Mouse (Mus musculus) embryonic facial prominence, embryonic 14.5 days (tissue): ENCODE results near the gene Clip2. TPM values are rescaled to one million over a fixed set of nuclear protein-coding genes. Genes with fewer than 3 reads are reported as not detected.

Experiments
- ATAC-seq: fragments of 200-750 bp; cut with Nextera tagmentation; 2 replicates; pipeline ENCODE4 v1.8.0; 2017; ENCODE audit warnings: low read depth, moderate number of reproducible peaks, moderate TSS enrichment
- DNase-seq: peaks from one replicate; pipeline ENCODE4 v3.0.0-alpha.2; 2015; ENCODE audit warnings: low spot score
- H3K27ac ChIP-seq: fragments of 300-500 bp; sonication (generic); replicated peaks from 2 replicates; pipeline ENCODE4 v1.5.1; 2014; ENCODE audit warnings: low read depth, mild to moderate bottlenecking, low read length, moderate library complexity
- H3K27me3 ChIP-seq: fragments of 300-500 bp; sonication (generic); replicated peaks from 2 replicates; pipeline ENCODE4 v1.6.1; 2014; ENCODE audit warnings: low read length; ENCODE audit not compliant: control insufficient read depth, insufficient read depth
- H3K36me3 ChIP-seq: fragments of 300-500 bp; sonication (generic); 2 replicates; pipeline ENCODE4 v1.6.1; 2014; ENCODE audit warnings: low read length, mixed read lengths; ENCODE audit not compliant: control insufficient read depth, insufficient read depth
- H3K4me1 ChIP-seq: fragments of 300-500 bp; sonication (generic); 2 replicates; pipeline ENCODE4 v1.6.1; 2014; ENCODE audit warnings: antibody characterized with exemption, low read length; ENCODE audit not compliant: control insufficient read depth, insufficient read depth
- H3K4me2 ChIP-seq: fragments of 300-500 bp; sonication (generic); 2 replicates; pipeline ENCODE4 v1.6.1; 2014; ENCODE audit warnings: low read depth, mild to moderate bottlenecking, low read length, moderate library complexity, mixed read lengths
- H3K4me3 ChIP-seq: fragments of 300-500 bp; sonication (generic); 2 replicates; pipeline ENCODE4 v1.5.1; 2014; ENCODE audit warnings: low read depth, mild to moderate bottlenecking, low read length
- H3K9ac ChIP-seq: fragments of 300-500 bp; sonication (generic); 2 replicates; pipeline ENCODE4 v1.6.1; 2014; ENCODE audit warnings: low read depth, mild to moderate bottlenecking, low read length, moderate library complexity, mixed read lengths
- H3K9me3 ChIP-seq: fragments of 300-500 bp; sonication (generic); 2 replicates; pipeline ENCODE4 v1.6.1; 2016; ENCODE audit warnings: low read length; ENCODE audit not compliant: control insufficient read depth
- WGBS: fragments of 180-500 bp; shearing (Covaris S2); extraction: QIAGEN DNeasy Blood & Tissue Kit; methylation state at CpG from one replicate; pipeline ENCODE4 v1.1.7; 2014; 5-methylcytosine and 5-hydroxymethylcytosine counted together
- polyA plus RNA-seq: library from polyadenylated mRNA; unstranded; fragments of >200 nt; fragmentation: Nextera tagmentation; extraction: Ambion mirVana; gene quantifications from 2 replicates; pipeline ENCODE4 v1.2.1, GENCODE M21; 2014

The Clip2 gene
- polyA plus RNA-seq, 1 experiment from 2014 or later = 4.1 TPM

DNA sequence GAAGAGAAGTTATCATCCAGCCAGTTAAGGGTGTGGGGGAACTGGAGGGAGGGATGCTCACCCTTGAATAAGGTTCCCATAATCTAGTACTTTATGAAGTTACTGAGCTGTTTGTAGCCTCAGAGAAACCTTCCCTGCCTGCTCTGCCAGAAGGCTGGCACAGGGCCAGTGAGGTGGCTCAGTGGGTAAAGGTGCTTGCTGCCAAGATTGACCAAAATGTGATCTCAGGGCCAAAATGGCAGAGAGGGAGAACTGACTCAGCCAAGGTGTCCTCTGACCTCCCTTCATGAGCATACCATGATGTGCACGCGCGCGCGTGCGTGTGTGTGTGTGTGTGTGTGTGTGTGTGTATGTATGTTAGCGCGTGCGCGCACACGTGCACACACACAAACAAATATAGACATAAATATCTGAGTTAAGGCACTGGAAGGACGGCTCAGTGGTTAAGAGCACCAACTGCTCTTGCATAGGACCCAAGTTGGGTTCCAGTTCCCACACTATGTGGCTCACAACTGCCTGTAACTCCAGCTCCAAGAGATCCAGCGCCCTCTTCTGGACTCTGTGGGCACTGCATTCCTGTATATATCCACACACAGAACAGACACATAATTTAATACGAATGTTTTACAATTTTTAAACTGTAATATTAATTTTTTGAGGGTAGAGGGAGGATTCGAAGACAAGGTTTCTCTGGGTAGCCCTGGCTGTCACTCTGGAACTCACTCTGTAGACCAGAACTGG, 26.1 kb downstream of the Clip2 start:
- H3K36me3 ChIP-seq = peaks cover 35% of the 10 kb centered on the region
- H3K4me1 ChIP-seq = peaks cover 4% of the 10 kb centered on the region; the same call in 1 of the 2 replicates
- WGBS = 94% methylated on average over 15 of the region's 15 CpGs
- ATAC-seq (no peak), DNase-seq (no peak)
- H3K27ac ChIP-seq = no peak overlapping the region
- no peaks in the 10 kb centered on the region for H3K9me3 ChIP-seq
- no peak overlapping the region for H3K4me2 ChIP-seq
- H3K27me3 ChIP-seq = no peaks in the 10 kb centered on the region
- H3K4me3 ChIP-seq = no peak overlapping the region
- no peak overlapping the region for H3K9ac ChIP-seq

DNA sequence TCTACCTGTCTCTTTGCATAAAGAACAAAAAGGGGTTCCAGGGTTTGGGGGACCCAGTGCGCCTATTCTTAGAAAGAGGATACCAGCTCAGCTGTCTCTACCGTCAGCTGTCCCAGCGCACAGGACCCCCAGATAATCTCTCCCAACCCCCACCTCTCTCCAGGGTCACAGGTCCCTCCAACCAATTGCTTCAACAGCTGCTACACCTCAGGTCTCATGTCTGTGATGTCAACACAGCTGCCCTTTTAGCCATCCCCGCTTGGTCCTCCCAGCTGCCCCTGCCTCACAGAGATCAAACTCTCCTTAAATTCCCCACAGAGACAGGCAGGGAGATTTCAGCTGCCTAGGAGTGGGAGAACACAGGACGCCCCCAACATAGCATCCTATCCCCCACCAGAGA, 28.5 kb downstream of the Clip2 start:
- 75% methylated on average over 5 of the region's 5 CpGs for WGBS
- Histone ChIP-seq H3K4me3 (no peak overlapping the region), H3K9me3 (no peaks in the 10 kb centered on the region), H3K9ac (no peak overlapping the region), H3K27ac (no peak overlapping the region), H3K36me3 (peaks cover 49% of the 10 kb centered on the region), H3K4me2 (no peak overlapping the region), H3K27me3 (no peaks in the 10 kb centered on the region), H3K4me1 (peaks cover 2% of the 10 kb centered on the region; the same call in 1 of the 2 replicates)
- no peak for DNase-seq
- ATAC-seq = peak; percentile 58; the same call in 1 of the 2 replicates

DNA sequence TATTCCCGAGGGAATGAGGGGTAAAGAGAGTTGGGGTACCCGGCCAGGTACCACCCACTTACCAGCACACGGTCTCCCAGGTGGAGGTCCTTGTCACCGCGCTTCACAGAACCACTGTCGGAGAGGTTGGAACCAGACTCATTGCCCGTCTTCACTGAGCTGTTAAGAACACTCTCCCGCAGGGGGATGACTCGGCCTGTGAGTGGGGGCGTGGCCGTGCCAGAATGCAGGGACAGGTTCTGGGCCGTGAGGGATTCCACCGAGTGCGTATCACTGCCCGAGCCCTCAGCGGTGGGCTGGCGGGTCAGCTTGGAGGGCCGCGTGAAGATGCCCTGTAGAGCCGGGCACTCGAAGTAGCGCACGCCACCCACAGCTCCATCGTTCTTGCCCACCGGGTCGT, 29.7 kb downstream of the Clip2 start:
- Histone ChIP-seq H3K4me3 (no peak overlapping the region), H3K36me3 (peaks cover 58% of the 10 kb centered on the region), H3K4me2 (no peak overlapping the region), H3K9ac (no peak overlapping the region), H3K27me3 (no peaks in the 10 kb centered on the region), H3K27ac (no peak overlapping the region), H3K9me3 (no peaks in the 10 kb centered on the region), H3K4me1 (no peaks in the 10 kb centered on the region)
- DNase-seq = no peak
- no peak for ATAC-seq
- 94% methylated on average over 25 of the region's 26 CpGs for WGBS

DNA sequence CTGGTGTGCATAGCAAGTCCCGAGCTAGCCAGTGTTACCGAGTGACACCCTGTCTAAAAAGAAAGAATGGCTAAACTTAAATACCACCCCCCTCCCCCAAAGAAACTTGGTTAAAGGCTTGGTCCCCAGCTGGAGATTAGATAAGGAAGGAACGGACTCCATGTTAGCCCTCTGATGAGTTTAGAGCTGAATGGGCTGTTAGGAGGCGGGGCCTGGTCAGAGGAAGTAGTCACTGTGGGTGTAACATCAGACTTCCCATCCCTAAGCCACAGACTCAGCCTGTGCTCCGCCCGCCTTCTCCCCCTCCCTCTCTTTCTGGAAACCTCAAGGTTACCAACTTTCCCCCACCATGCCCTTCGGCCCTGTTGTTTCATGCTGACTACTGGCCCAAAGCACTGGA, 30.4 kb downstream of the Clip2 start:
- no peak overlapping the region for H3K4me2 ChIP-seq
- no peak overlapping the region for H3K9ac ChIP-seq
- ATAC-seq (no peak), DNase-seq (no peak)
- whole genome bisulfite sequencing = 91% methylated on average over 7 of the region's 7 CpGs
- H3K4me1 ChIP-seq = no peaks in the 10 kb centered on the region
- H3K27ac ChIP-seq = no peak overlapping the region
- H3K4me3 ChIP-seq = no peak overlapping the region
- H3K36me3 ChIP-seq = peaks cover 62% of the 10 kb centered on the region
- H3K9me3 ChIP-seq = 0 out of 2 replicates have a peak, but pooled peaks cover under 1% of the 10 kb centered on the region
- H3K27me3 ChIP-seq = no peaks in the 10 kb centered on the region

DNA sequence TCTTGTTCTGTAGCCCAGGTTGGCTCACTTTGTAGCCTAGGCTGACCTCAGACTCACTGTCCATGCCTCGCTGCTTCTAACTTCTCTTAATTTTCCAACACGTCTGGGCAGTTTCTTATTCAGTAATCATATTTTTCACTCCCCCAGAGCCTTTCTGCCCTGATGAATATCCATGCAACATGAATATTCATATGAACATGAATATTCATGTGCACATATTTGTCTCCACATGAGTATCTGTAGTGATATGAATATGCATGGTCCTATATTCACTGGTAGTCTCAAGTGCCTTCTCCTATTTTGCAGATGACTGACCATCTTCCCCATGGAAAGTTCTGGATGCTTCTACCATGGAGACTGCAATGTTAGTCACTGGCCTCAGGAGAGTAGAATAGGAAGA, 31.1 kb downstream of the Clip2 start:
- H3K4me1 ChIP-seq = no peaks in the 10 kb centered on the region
- no peak overlapping the region for H3K4me2 ChIP-seq
- H3K36me3 ChIP-seq = peaks cover 63% of the 10 kb centered on the region
- H3K27me3 ChIP-seq = no peaks in the 10 kb centered on the region
- 0 out of 2 replicates have a peak, but pooled peaks cover 5% of the 10 kb centered on the region for H3K9me3 ChIP-seq
- DNase-seq (no peak), ATAC-seq (no peak)
- no peak overlapping the region for H3K9ac ChIP-seq
- H3K27ac ChIP-seq = no peak overlapping the region
- 92% methylated on average over 2 of the region's 2 CpGs for WGBS
- H3K4me3 ChIP-seq = no peak overlapping the region

DNA sequence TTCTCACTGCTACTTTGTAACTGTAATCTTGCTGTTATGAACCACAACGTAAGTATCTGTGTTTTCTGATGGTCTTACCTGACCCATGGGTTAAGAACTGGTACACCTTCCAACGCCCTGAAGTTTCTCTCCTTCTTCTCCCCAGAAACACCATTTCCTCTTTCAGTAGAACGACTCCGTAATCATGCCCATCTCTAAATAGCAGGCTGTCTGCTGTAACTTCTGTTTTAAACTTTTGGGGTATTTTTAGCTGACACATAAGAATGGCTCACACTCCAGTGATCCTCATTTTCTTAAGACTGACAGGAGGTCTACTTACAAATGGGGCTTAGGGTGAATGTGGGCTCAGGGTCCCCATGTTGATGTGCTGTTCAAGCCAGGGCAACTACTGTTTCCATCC, 32.1 kb downstream of the Clip2 start:
- Histone ChIP-seq H3K36me3 (peaks cover 70% of the 10 kb centered on the region), H3K9ac (no peak overlapping the region), H3K4me1 (no peaks in the 10 kb centered on the region), H3K4me3 (no peak overlapping the region), H3K27ac (no peak overlapping the region), H3K27me3 (no peaks in the 10 kb centered on the region), H3K4me2 (no peak overlapping the region), H3K9me3 (0 out of 2 replicates have a peak, but pooled peaks cover 5% of the 10 kb centered on the region)
- ATAC-seq = no peak
- 92% methylated on average over 4 of the region's 4 CpGs for whole genome bisulfite sequencing
- no peak for DNase-seq

DNA sequence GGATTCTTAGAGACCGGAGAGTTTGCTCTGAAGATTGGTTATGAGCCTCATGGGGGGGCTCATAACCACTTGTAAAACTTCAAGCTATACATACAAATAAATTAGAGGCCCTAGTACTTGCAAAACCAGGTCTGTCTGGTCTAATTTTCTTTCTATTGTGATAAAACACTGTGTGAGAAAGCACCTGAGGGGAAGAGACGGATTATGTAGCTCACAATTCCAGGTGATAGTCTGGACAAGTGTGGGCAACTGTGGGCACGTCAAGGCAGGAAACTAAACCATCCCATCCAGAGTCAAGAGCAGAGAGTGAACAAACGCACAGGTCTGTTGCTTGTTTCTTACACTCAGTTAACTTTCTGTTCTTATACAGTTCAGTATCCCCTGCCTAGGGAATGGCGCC, 32.8 kb downstream of the Clip2 start:
- ATAC-seq (no peak), DNase-seq (no peak)
- Histone ChIP-seq H3K4me1 (no peaks in the 10 kb centered on the region), H3K4me2 (no peak overlapping the region), H3K36me3 (peaks cover 77% of the 10 kb centered on the region), H3K27ac (no peak overlapping the region), H3K4me3 (no peak overlapping the region), H3K27me3 (no peaks in the 10 kb centered on the region), H3K9me3 (0 out of 2 replicates have a peak, but pooled peaks cover 5% of the 10 kb centered on the region), H3K9ac (no peak overlapping the region)
- WGBS = 90% methylated on average over 5 of the region's 5 CpGs

DNA sequence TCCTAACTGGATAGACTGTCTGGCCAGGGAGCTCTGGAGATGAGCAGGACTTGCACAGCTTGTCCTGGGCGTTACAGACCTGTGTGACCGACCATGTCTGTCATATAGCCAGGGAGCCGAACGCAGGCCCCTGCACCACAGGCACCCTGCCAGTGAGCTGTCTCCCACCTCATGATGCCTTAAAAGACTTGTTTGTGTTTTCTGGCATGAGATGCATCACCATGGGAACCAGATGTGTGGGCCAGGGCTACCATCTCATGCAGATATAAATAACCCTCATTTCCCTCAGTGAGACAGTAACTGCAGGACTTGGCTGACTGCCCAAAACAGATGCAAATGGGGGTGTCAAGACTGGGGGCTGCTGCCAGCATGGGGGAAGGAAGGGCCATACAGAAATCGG, 40.1 kb downstream of the Clip2 start:
- H3K4me1 ChIP-seq = no peaks in the 10 kb centered on the region
- WGBS = 48% methylated on average over 5 of the region's 5 CpGs
- ATAC-seq (0 out of 2 replicates have a peak, but pooled peaks have one; percentile 39), DNase-seq (peak; percentile 56)
- H3K4me3 ChIP-seq = no peak overlapping the region
- H3K4me2 ChIP-seq = no peak overlapping the region
- H3K27ac ChIP-seq = no peak overlapping the region
- H3K36me3 ChIP-seq = peaks cover 93% of the 10 kb centered on the region
- H3K9ac ChIP-seq = no peak overlapping the region
- H3K27me3 ChIP-seq = no peaks in the 10 kb centered on the region
- 0 out of 2 replicates have a peak, but pooled peaks cover 5% of the 10 kb centered on the region for H3K9me3 ChIP-seq

DNA sequence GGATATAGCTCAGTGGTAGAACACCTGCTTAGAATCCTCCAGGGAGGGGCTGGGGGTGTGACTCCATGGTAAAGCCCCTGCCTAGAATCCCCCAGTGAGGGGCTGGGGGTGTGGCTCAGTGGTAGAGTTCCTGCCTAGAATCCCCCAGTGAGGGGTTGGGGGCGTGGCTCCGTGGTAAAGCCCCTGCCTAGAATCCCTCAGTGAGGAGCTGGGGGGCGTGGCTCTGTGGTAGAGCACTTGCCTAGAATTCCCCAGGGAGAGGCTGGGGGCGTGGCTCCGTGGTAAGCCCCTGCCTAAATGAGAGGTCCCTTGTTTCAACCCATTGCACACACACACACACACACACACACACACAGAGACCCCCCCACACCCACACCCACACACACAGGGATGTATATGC, 42.0 kb downstream of the Clip2 start:
- Histone ChIP-seq H3K4me1 (no peaks in the 10 kb centered on the region), H3K36me3 (peaks cover 79% of the 10 kb centered on the region), H3K9me3 (no peaks in the 10 kb centered on the region), H3K27ac (no peak overlapping the region), H3K9ac (no peak overlapping the region), H3K27me3 (no peaks in the 10 kb centered on the region), H3K4me3 (no peak overlapping the region), H3K4me2 (no peak overlapping the region)
- DNase-seq (no peak), ATAC-seq (no peak)
- WGBS = 94% methylated on average over 3 of the region's 5 CpGs
